Mouse (Mus musculus) embryonic facial prominence, embryonic 15.5 days (tissue): ENCODE measurements around the gene Zfp536. TPM values are rescaled to one million over a fixed set of nuclear protein-coding genes. Genes with fewer than 3 reads are reported as not detected.

Experiments
- ATAC-seq: fragments of 200-750 bp; cut with Nextera tagmentation; 2 replicates; pipeline ENCODE4 v1.8.0; 2017; ENCODE audit warnings: low read depth, moderate TSS enrichment; ENCODE audit not compliant: insufficient number of reproducible peaks, low FRiP score, low TSS enrichment
- H3K27ac ChIP-seq: fragments of 300-500 bp; sonication (generic); replicated peaks from 2 replicates; pipeline ENCODE4 v1.5.1; 2015; ENCODE audit warnings: mild to moderate bottlenecking, inconsistent platforms
- H3K27me3 ChIP-seq: fragments of 300-500 bp; sonication (generic); 2 replicates; pipeline ENCODE4 v1.6.1; 2015; ENCODE audit warnings: inconsistent platforms
- H3K36me3 ChIP-seq: fragments of 300-500 bp; sonication (generic); 2 replicates; pipeline ENCODE4 v1.6.1; 2015; ENCODE audit warnings: mild to moderate bottlenecking, inconsistent platforms
- H3K4me1 ChIP-seq: fragments of 300-500 bp; sonication (generic); 2 replicates; pipeline ENCODE4 v1.6.1; 2015; ENCODE audit warnings: inconsistent platforms
- H3K4me2 ChIP-seq: fragments of 300-500 bp; sonication (generic); replicated peaks from 2 replicates; pipeline ENCODE4 v1.6.1; 2015; ENCODE audit warnings: mild to moderate bottlenecking, inconsistent platforms
- H3K4me3 ChIP-seq: fragments of 300-500 bp; sonication (generic); replicated peaks from 2 replicates; pipeline ENCODE4 v1.5.1; 2015; ENCODE audit warnings: mild to moderate bottlenecking, inconsistent platforms
- H3K9ac ChIP-seq: fragments of 300-500 bp; sonication (generic); 2 replicates; pipeline ENCODE4 v1.6.1; 2015; ENCODE audit warnings: inconsistent platforms
- H3K9me3 ChIP-seq: fragments of 300-500 bp; sonication (generic); replicated peaks from 2 replicates; pipeline ENCODE4 v1.6.1; 2016; ENCODE audit warnings: inconsistent platforms
- WGBS: fragments of 180-500 bp; shearing (Covaris S2); methylation state at CpG from one replicate; pipeline ENCODE4 v1.1.7; 2015; 5-methylcytosine and 5-hydroxymethylcytosine counted together
- polyA plus RNA-seq: library from polyadenylated mRNA; unstranded; fragments of >200 nt; fragmentation: Nextera tagmentation; extraction: Ambion mirVana; gene quantifications from 2 replicates; pipeline ENCODE4 v1.2.1, GENCODE M21; 2015

The Zfp536 gene
- polyA plus RNA-seq, 1 experiment from 2014 or later = 6.6 TPM

DNA sequence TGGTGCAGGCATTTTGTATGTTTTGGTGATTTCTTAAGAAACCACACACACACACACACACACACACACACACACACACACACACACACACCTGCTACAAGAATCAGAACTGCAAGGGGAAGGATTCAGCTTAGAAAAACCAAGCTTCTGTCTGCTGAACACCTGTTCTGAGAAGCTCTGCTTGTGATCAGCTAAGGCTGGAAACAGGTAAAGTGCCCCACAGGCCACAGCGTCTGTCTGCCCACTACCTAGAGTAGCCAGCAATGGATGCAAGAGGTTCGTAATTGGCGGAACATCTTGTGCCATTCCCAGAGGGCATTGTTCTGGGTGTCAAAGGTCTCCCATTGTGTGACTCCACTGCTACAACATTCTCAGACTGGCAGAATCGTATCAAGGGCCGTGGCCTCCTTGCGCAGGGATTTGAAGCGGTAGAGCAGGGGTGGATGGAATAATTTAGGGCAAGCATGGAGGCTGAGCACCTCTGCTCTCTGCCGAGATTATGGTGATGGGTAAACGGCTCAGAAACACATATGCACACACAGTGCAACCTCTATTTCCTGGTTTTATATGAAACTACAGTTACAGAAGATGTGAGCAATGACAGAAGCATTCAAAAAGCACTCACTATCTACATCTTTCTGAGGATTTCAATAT is 170.4 kb downstream of the Zfp536 start:
- no peaks in the 10 kb centered on the region for H3K9me3 ChIP-seq
- H3K36me3 ChIP-seq = no peaks in the 10 kb centered on the region
- no peak overlapping the region for H3K4me2 ChIP-seq
- ATAC-seq = no peak
- no peak overlapping the region for H3K27ac ChIP-seq
- H3K4me3 ChIP-seq = no peak overlapping the region
- H3K27me3 ChIP-seq = 0 out of 2 replicates have a peak, but pooled peaks cover 3% of the 10 kb centered on the region
- no peak overlapping the region for H3K9ac ChIP-seq
- 35% methylated on average over 9 of the region's 9 CpGs for WGBS
- no peaks in the 10 kb centered on the region for H3K4me1 ChIP-seq

GRCm38 (mm10) chr7:37600318-37600717 is 173.1 kb downstream of the Zfp536 start:
- no peaks in the 10 kb centered on the region for H3K36me3 ChIP-seq
- ATAC-seq = no peak
- 49% methylated on average over 4 of the region's 4 CpGs for WGBS
- H3K27me3 ChIP-seq = 0 out of 2 replicates have a peak, but pooled peaks cover 3% of the 10 kb centered on the region
- H3K9ac ChIP-seq = no peak overlapping the region
- H3K4me2 ChIP-seq = no peak overlapping the region
- H3K4me1 ChIP-seq = no peaks in the 10 kb centered on the region
- H3K4me3 ChIP-seq = no peak overlapping the region
- no peak overlapping the region for H3K27ac ChIP-seq
- no peaks in the 10 kb centered on the region for H3K9me3 ChIP-seq

- no peak overlapping the region for H3K9ac ChIP-seq
- H3K9me3 ChIP-seq = no peaks in the 10 kb centered on the region
- H3K27me3 ChIP-seq = 0 out of 2 replicates have a peak, but pooled peaks cover under 1% of the 10 kb centered on the region
- 69% methylated on average over 12 of the region's 12 CpGs for WGBS
- H3K36me3 ChIP-seq = no peaks in the 10 kb centered on the region
- H3K4me2 ChIP-seq = no peak overlapping the region
- H3K4me1 ChIP-seq = no peaks in the 10 kb centered on the region
- no peak overlapping the region for H3K27ac ChIP-seq
- no peak overlapping the region for H3K4me3 ChIP-seq
- ATAC-seq = no peak
Observed at GRCm38 (mm10) chr7:37594211-37595030, 179.0 kb downstream of the Zfp536 start.

DNA sequence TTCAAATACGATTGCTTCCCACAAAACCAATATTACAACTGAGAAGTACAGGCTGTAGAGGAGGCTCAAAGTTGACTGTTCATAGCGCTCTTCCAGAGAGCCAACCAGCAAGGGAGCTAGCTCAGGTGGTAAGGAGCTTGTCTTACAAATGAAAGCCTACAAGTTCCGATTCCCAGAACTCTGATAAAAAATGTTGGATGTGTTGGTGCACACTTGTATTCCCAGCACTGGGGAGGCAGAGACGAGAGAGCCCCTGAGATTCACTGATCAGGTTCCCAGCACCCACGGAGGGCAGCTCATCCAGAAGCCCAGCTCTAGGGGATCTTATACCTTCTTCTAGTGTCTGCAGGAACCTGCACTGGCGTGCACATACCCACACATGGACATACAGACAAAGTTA is 179.9 kb downstream of the Zfp536 start:
- no peak overlapping the region for H3K27ac ChIP-seq
- WGBS = 88% methylated on average over 6 of the region's 6 CpGs
- no peak overlapping the region for H3K9ac ChIP-seq
- ATAC-seq = no peak
- no peaks in the 10 kb centered on the region for H3K36me3 ChIP-seq
- no peaks in the 10 kb centered on the region for H3K9me3 ChIP-seq
- no peaks in the 10 kb centered on the region for H3K4me1 ChIP-seq
- H3K27me3 ChIP-seq = no peaks in the 10 kb centered on the region
- H3K4me2 ChIP-seq = no peak overlapping the region
- H3K4me3 ChIP-seq = no peak overlapping the region

DNA sequence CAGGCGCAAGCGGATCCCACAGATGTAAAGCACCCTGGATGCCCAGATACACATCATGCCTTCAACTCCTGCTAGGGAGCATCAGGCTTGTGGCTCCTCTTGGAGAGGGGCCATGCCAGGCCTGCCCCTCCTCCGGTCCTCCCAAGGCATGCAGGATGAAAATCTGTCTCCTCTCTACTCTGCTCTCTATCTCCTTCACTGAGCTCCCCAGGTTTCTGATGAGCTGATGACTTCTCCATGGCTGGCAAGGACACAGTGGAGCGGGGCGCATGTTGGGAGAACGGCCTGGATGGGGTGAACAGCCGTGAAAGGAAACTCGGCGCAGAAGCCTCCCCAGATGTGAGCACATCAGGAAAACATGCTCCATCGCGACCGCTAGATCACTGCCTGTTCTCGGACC is 186.7 kb downstream of the Zfp536 start:
- H3K4me1 ChIP-seq = no peaks in the 10 kb centered on the region
- ATAC-seq = no peak
- 76% methylated on average over 13 of the region's 13 CpGs for WGBS
- H3K4me3 ChIP-seq = no peak overlapping the region
- H3K27ac ChIP-seq = no peak overlapping the region
- no peak overlapping the region for H3K9ac ChIP-seq
- H3K4me2 ChIP-seq = no peak overlapping the region
- no peaks in the 10 kb centered on the region for H3K9me3 ChIP-seq
- no peaks in the 10 kb centered on the region for H3K27me3 ChIP-seq
- no peaks in the 10 kb centered on the region for H3K36me3 ChIP-seq

- no peak overlapping the region for H3K4me3 ChIP-seq
- H3K27ac ChIP-seq = no peak overlapping the region
- H3K4me2 ChIP-seq = no peak overlapping the region
- WGBS = 84% methylated on average over 3 of the region's 3 CpGs
- no peaks in the 10 kb centered on the region for H3K36me3 ChIP-seq
- H3K4me1 ChIP-seq = no peaks in the 10 kb centered on the region
- H3K9ac ChIP-seq = no peak overlapping the region
- ATAC-seq = no peak
- no peaks in the 10 kb centered on the region for H3K9me3 ChIP-seq
- H3K27me3 ChIP-seq = no peaks in the 10 kb centered on the region
Observed at GRCm38 (mm10) chr7:37581262-37581661, 192.2 kb downstream of the Zfp536 start.

GRCm38 (mm10) chr7:37580554-37580953 is 192.9 kb downstream of the Zfp536 start:
- H3K4me2 ChIP-seq = no peak overlapping the region
- no peaks in the 10 kb centered on the region for H3K27me3 ChIP-seq
- no peak overlapping the region for H3K9ac ChIP-seq
- no peak for ATAC-seq
- no peaks in the 10 kb centered on the region for H3K36me3 ChIP-seq
- H3K4me1 ChIP-seq = no peaks in the 10 kb centered on the region
- H3K27ac ChIP-seq = no peak overlapping the region
- 16% methylated on average over 5 of the region's 5 CpGs for WGBS
- no peak overlapping the region for H3K4me3 ChIP-seq
- H3K9me3 ChIP-seq = no peaks in the 10 kb centered on the region

DNA sequence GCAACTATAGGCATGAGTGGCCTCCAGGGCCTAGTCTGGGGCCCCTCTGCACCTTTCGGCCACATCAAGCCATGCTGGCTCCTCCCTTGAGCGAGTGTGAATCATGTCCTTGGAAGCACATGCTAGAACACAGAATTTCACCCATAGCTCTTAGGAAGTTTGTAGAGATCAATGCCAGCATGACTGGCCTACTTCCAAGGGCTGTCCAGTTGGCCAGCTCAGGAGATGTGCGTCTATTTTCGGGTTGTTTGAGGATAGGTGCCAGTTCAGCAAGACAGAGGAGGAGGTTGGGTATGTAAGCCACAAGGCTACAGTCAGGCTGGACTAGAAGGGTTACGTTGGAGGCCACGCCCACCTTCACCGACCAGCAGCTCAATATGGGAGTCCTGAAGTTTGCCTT is 201.4 kb downstream of the Zfp536 start:
- no peak overlapping the region for H3K27ac ChIP-seq
- H3K4me2 ChIP-seq = no peak overlapping the region
- H3K9ac ChIP-seq = no peak overlapping the region
- H3K27me3 ChIP-seq = no peaks in the 10 kb centered on the region
- ATAC-seq = no peak
- H3K9me3 ChIP-seq = no peaks in the 10 kb centered on the region
- no peaks in the 10 kb centered on the region for H3K36me3 ChIP-seq
- H3K4me3 ChIP-seq = no peak overlapping the region
- H3K4me1 ChIP-seq = no peaks in the 10 kb centered on the region
- WGBS = 89% methylated on average over 7 of the region's 7 CpGs

- no peak overlapping the region for H3K4me3 ChIP-seq
- no peak for ATAC-seq
Observed at GRCm38 (mm10) chr7:37568811-37569500, 204.5 kb downstream of the Zfp536 start.

GRCm38 (mm10) chr7:37568041-37568440 is 205.4 kb downstream of the Zfp536 start:
- no peaks in the 10 kb centered on the region for H3K36me3 ChIP-seq
- 86% methylated on average over 14 of the region's 14 CpGs for WGBS
- no peak overlapping the region for H3K27ac ChIP-seq
- H3K4me1 ChIP-seq = peaks cover 20% of the 10 kb centered on the region
- H3K9ac ChIP-seq = no peak overlapping the region
- no peak overlapping the region for H3K4me2 ChIP-seq
- no peaks in the 10 kb centered on the region for H3K9me3 ChIP-seq
- no peaks in the 10 kb centered on the region for H3K27me3 ChIP-seq
- H3K4me3 ChIP-seq = no peak overlapping the region
- no peak for ATAC-seq

More at GRCm38 (mm10) chr7:37568811-37569500, 204.5 kb downstream of the Zfp536 start:
- no peak overlapping the region for H3K4me2 ChIP-seq
- no peak overlapping the region for H3K9ac ChIP-seq
- H3K4me1 ChIP-seq = peaks cover 17% of the 10 kb centered on the region
- no peaks in the 10 kb centered on the region for H3K9me3 ChIP-seq
- no peak overlapping the region for H3K27ac ChIP-seq
- no peaks in the 10 kb centered on the region for H3K27me3 ChIP-seq
- 76% methylated on average over 31 of the region's 31 CpGs for WGBS
- no peaks in the 10 kb centered on the region for H3K36me3 ChIP-seq

DNA sequence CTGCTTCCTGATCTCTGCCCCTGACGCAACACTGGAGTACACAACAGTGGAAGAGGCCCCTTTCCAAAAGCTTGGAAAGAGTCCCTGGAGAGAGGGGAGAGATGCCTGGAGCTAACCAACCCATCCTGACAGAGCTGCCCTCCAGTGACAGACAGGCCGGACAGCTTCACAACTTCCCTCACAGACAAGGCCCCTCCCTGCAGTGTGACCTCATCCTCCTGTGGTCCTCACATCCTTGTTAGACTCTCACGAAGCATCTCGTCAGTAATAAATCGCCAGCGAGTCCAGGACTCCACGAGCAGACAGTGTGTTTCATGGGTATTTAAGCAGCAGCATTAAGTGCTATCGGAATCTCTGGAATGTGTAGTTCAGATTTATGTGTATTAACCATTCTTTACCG is 207.4 kb downstream of the Zfp536 start:
- Histone ChIP-seq H3K9me3 (no peaks in the 10 kb centered on the region), H3K36me3 (no peaks in the 10 kb centered on the region), H3K27ac (no peak overlapping the region), H3K9ac (no peak overlapping the region), H3K4me2 (0 out of 2 replicates have a peak overlapping the region, but pooled peaks have one; percentile 1), H3K4me1 (peaks cover 28% of the 10 kb centered on the region), H3K27me3 (no peaks in the 10 kb centered on the region), H3K4me3 (no peak overlapping the region)
- no peak for ATAC-seq
- 10% methylated on average over 9 of the region's 9 CpGs for WGBS
